Mouse (Mus musculus) neural tube, embryonic 12.5 days (tissue): ENCODE data around the gene Gnb2. TPM values are rescaled to one million over a fixed set of nuclear protein-coding genes. Genes with fewer than 3 reads are reported as not detected.

Experiments
- ATAC-seq: fragments of 200-750 bp; cut with Nextera tagmentation; 2 replicates; pipeline ENCODE4 v1.8.0; 2017; ENCODE audit warnings: low read depth, mild to moderate bottlenecking, moderate TSS enrichment, moderate library complexity; ENCODE audit not compliant: low FRiP score
- H3K27ac ChIP-seq: fragments of 300-500 bp; sonication (generic); 2 replicates; pipeline ENCODE4 v1.5.1; 2016
- H3K27me3 ChIP-seq: fragments of 300-500 bp; sonication (generic); replicated peaks from 2 replicates; pipeline ENCODE4 v1.6.1; 2016; ENCODE audit warnings: mild to moderate bottlenecking
- H3K36me3 ChIP-seq: fragments of 300-500 bp; sonication (generic); 2 replicates; pipeline ENCODE4 v1.6.1; 2016; ENCODE audit warnings: mild to moderate bottlenecking
- H3K4me1 ChIP-seq: fragments of 300-500 bp; sonication (generic); 2 replicates; pipeline ENCODE4 v1.6.1; 2016
- H3K4me2 ChIP-seq: fragments of 300-500 bp; sonication (generic); replicated peaks from 2 replicates; pipeline ENCODE4 v1.6.1; 2016; ENCODE audit warnings: mild to moderate bottlenecking
- H3K4me3 ChIP-seq: fragments of 300-500 bp; sonication (generic); 2 replicates; pipeline ENCODE4 v1.5.1; 2016
- H3K9ac ChIP-seq: fragments of 300-500 bp; sonication (generic); 2 replicates; pipeline ENCODE4 v1.6.1; 2016; ENCODE audit warnings: mild to moderate bottlenecking
- H3K9me3 ChIP-seq: fragments of 300-500 bp; sonication (generic); 2 replicates; pipeline ENCODE4 v1.6.1; 2016; ENCODE audit warnings: mild to moderate bottlenecking
- WGBS: fragments of 180-500 bp; shearing (Covaris S2); methylation state at CpG from one replicate; pipeline ENCODE4 v1.1.7; 2016; 5-methylcytosine and 5-hydroxymethylcytosine counted together
- polyA plus RNA-seq: library from polyadenylated mRNA; unstranded; fragments of >200 nt; fragmentation: Nextera tagmentation; extraction: Ambion mirVana; gene quantifications from 2 replicates; pipeline ENCODE4 v1.2.1, GENCODE M21; 2016

The Gnb2 gene
- polyA plus RNA-seq, 1 experiment from 2014 or later: 468 TPM

- H3K9me3 ChIP-seq: no peaks in the 10 kb centered on the region
- peaks cover 6% of the 10 kb centered on the region for H3K4me1 ChIP-seq
- H3K27ac ChIP-seq: no peak overlapping the region
- no peak overlapping the region for H3K9ac ChIP-seq
- no peak for ATAC-seq
- 84% methylated on average over 9 of the region's 9 CpGs for WGBS
- H3K27me3 ChIP-seq: no peaks in the 10 kb centered on the region
- H3K36me3 ChIP-seq: no peaks in the 10 kb centered on the region
- no peak overlapping the region for H3K4me2 ChIP-seq
- H3K4me3 ChIP-seq: no peak overlapping the region
These were observed 2.0 kb upstream of the Gnb2 start for GRCm38 (mm10) chr5:137535318-137535717.

DNA sequence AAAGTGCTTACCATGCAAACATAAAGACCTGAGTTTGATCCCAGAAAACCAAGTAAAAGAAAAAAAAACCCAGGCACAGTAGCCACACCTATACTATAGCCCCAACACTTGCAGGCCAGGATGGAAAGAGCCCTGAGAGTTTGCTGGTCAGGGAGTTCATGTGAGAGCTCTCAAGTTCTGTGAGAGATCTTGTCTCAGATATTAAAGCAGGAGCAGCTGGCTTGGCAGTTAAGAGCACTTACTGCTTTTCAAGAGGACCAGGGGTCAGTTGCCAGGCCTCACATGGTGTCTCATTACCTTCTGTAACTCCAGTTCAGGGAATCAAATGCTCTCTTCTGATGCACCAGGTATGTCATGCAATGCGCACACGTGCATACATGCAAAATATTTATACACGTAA lies 1.5 kb upstream of the Gnb2 start:
- ATAC-seq: no peak
- peaks cover 12% of the 10 kb centered on the region for H3K4me1 ChIP-seq
- H3K27ac ChIP-seq: no peak overlapping the region
- H3K4me3 ChIP-seq: no peak overlapping the region
- 96% methylated on average over 3 of the region's 3 CpGs for WGBS
- H3K9ac ChIP-seq: no peak overlapping the region
- peaks cover 1% of the 10 kb centered on the region for H3K36me3 ChIP-seq
- H3K9me3 ChIP-seq: no peaks in the 10 kb centered on the region
- H3K4me2 ChIP-seq: no peak overlapping the region
- no peaks in the 10 kb centered on the region for H3K27me3 ChIP-seq

- Histone ChIP-seq H3K4me3 (peak overlapping the region; percentile 93), H3K9me3 (no peaks in the 10 kb centered on the region), H3K4me1 (peaks cover 25% of the 10 kb centered on the region), H3K9ac (peak overlapping the region; percentile 91), H3K36me3 (peaks cover 21% of the 10 kb centered on the region), H3K27me3 (no peaks in the 10 kb centered on the region), H3K4me2 (peak overlapping the region; percentile 91), H3K27ac (peak overlapping the region; percentile 95)
- 1% methylated on average over 12 of the region's 12 CpGs for WGBS
- peak; percentile 17; the same call in 1 of the 2 replicates for ATAC-seq
These were observed 548 bp downstream of the Gnb2 start for GRCm38 (mm10) chr5:137532808-137533116.

- Histone ChIP-seq H3K4me3 (peak overlapping the region; percentile 93), H3K9ac (peak overlapping the region; percentile 91), H3K4me1 (peaks cover 27% of the 10 kb centered on the region), H3K27ac (peak overlapping the region; percentile 95), H3K36me3 (peaks cover 26% of the 10 kb centered on the region), H3K4me2 (peak overlapping the region; percentile 91), H3K9me3 (no peaks in the 10 kb centered on the region), H3K27me3 (no peaks in the 10 kb centered on the region)
- ATAC-seq: no peak
- under 1% methylated on average over 19 of the region's 19 CpGs for WGBS
These were observed 1.0 kb downstream of the Gnb2 start for GRCm38 (mm10) chr5:137532131-137532807.

GRCm38 (mm10) chr5:137531414-137532130 lies 1.7 kb downstream of the Gnb2 start:
- WGBS: under 1% methylated on average over 49 of the region's 51 CpGs

DNA sequence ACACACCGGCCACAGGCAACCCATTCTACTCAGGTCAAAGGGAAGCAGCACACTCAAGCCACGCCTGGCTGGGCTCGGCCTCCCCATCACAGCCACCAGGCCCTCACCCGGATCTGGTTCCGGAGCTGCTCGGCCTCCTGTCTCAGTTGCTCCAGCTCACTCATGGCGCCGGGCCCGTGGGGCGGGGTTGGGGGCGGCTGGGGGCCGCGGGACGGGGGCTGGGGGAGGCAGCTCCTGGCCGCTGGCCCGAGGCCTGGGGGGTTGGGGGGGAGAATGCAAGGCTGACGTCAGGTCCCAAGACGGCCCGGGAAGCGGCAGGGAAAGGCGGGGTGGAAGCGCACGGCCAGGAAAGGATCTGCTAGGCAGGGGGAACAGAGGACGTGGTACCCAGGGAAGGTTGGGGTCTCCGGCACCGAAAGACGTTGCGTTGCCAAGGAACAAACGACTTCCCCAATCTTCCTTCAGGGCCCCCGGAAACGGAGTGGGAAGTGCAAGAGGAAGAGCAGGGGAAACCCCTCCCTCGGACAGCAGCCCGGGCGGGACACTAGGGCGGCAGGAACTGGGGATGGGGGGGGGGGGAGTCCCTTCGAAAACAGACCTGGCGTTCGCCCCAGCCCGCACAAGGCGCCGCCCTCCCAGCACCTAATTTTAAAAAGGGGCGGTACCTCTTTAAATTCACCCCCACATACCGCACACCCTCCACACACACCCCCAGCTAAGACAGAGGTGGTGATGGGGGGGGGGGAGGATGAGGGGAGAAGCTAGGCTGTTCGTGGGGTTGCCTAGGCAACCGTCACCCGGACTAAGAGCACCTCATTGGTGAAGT lies 2.5 kb downstream of the Gnb2 start:
- Histone ChIP-seq H3K4me3 (peak overlapping the region; percentile 93), H3K27ac (peak overlapping the region; percentile 95), H3K27me3 (no peaks in the 10 kb centered on the region), H3K4me1 (peaks cover 35% of the 10 kb centered on the region), H3K4me2 (peak overlapping the region; percentile 91), H3K9ac (peak overlapping the region; percentile 91), H3K9me3 (no peaks in the 10 kb centered on the region), H3K36me3 (peaks cover 38% of the 10 kb centered on the region)
- peak; percentile 69 for ATAC-seq
- 1% methylated on average over 45 of the region's 46 CpGs for WGBS

More at GRCm38 (mm10) chr5:137531414-137532130, 1.7 kb downstream of the Gnb2 start:
- Histone ChIP-seq H3K4me1 (peaks cover 29% of the 10 kb centered on the region), H3K27me3 (no peaks in the 10 kb centered on the region), H3K9me3 (no peaks in the 10 kb centered on the region), H3K4me3 (peak overlapping the region; percentile 93), H3K9ac (peak overlapping the region; percentile 91), H3K36me3 (peaks cover 31% of the 10 kb centered on the region), H3K4me2 (peak overlapping the region; percentile 91), H3K27ac (peak overlapping the region; percentile 95)
- ATAC-seq: peak; percentile 29

DNA sequence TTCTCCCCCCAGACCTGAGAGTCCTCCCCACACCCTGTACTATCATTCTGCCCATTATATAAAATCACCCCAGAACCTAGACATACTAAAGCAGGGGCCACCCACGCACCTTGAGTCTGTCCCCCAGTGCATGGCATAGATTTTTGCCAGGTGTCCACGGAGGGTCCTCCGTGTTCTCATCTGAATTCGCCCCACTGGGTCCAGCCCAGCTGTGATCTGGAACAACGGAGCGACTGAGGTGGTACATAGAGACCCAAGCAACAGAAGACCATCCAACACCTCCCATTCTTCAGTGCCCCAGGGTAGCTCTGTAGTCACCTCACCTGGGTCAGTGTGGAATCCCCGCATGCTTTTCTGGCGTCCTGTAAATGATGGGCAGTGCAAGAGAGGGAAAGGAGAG lies 3.2 kb downstream of the Gnb2 start:
- Histone ChIP-seq H3K9me3 (no peaks in the 10 kb centered on the region), H3K4me1 (peaks cover 41% of the 10 kb centered on the region), H3K4me2 (peak overlapping the region; percentile 91), H3K27me3 (no peaks in the 10 kb centered on the region), H3K36me3 (peaks cover 45% of the 10 kb centered on the region), H3K27ac (peak overlapping the region; percentile 95; the same call in 1 of the 2 replicates), H3K4me3 (peak overlapping the region; percentile 93), H3K9ac (peak overlapping the region; percentile 91)
- ATAC-seq: no peak
- 77% methylated on average over 8 of the region's 8 CpGs for WGBS

DNA sequence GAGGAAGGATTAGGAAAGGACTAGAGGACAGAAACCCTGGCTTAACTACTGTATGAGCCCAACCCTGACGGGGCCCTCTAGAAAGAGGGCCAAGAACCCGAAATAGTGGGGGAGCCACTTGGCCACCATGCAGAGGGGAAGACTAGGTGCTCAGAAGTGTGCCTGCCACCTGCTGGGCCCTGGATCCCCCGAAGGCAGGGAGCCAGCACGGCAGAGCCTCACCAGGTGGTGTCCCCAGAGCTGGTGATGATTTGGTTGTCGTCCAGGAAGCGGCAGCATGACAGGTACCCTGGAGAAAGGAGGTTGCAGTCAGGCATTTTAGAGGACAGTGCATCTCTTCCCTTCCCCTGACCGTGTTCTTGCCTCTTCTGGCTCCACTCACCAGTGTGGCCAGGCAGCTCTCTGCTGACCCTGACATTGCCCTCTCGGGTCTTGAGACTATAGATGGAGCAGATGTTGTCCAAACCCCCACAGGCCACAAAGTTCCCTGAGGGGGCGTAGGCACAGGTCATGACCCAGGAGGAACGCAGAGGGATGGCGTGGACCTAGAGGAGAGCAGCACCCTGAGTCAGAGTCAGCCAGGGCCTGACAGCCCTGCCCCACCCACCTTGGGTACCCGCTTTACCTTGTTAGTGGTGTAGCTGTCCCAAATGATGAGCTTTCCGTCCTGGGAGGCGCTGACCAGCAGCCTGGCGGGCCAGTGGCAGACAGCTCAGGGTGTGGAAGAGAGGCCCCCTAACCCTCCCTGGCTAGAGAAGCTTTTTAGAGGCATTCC lies 3.9 kb downstream of the Gnb2 start:
- H3K27ac ChIP-seq: no peak overlapping the region
- H3K9me3 ChIP-seq: no peaks in the 10 kb centered on the region
- H3K4me3 ChIP-seq: no peak overlapping the region
- no peak overlapping the region for H3K9ac ChIP-seq
- H3K27me3 ChIP-seq: no peaks in the 10 kb centered on the region
- peaks cover 41% of the 10 kb centered on the region for H3K4me1 ChIP-seq
- WGBS: 74% methylated on average over 15 of the region's 15 CpGs
- H3K36me3 ChIP-seq: peaks cover 51% of the 10 kb centered on the region
- ATAC-seq: no peak
- peak overlapping the region; percentile 91 for H3K4me2 ChIP-seq

GRCm38 (mm10) chr5:137528247-137528968 lies 4.9 kb downstream of the Gnb2 start:
- H3K9me3 ChIP-seq: no peaks in the 10 kb centered on the region
- H3K4me3 ChIP-seq: no peak overlapping the region
- H3K4me2 ChIP-seq: no peak overlapping the region
- no peak overlapping the region for H3K27ac ChIP-seq
- H3K9ac ChIP-seq: no peak overlapping the region
- peaks cover 41% of the 10 kb centered on the region for H3K4me1 ChIP-seq
- no peaks in the 10 kb centered on the region for H3K27me3 ChIP-seq
- WGBS: 88% methylated on average over 22 of the region's 22 CpGs
- ATAC-seq: no peak
- H3K36me3 ChIP-seq: peaks cover 61% of the 10 kb centered on the region

- no peak overlapping the region for H3K27ac ChIP-seq
- no peaks in the 10 kb centered on the region for H3K27me3 ChIP-seq
- no peak for ATAC-seq
- no peak overlapping the region for H3K9ac ChIP-seq
- 54% methylated on average over 1 of the region's 1 CpGs for WGBS
- no peak overlapping the region for H3K4me2 ChIP-seq
- peaks cover 71% of the 10 kb centered on the region for H3K36me3 ChIP-seq
- H3K9me3 ChIP-seq: no peaks in the 10 kb centered on the region
- peaks cover 41% of the 10 kb centered on the region for H3K4me1 ChIP-seq
- H3K4me3 ChIP-seq: no peak overlapping the region
These were observed 5.9 kb downstream of the Gnb2 start for GRCm38 (mm10) chr5:137527413-137527812.
